Mouse (Mus musculus): ENCODE measurements at regions not wholly inside any gene's neighbourhood (a gene's known extent, or its start where the extent isn't known, plus 50 kb on each side); places are given as distances from the start of the nearest gene placed in this dataset.
"Not testable (repeated sequence)": the region's sequence is repeated elsewhere in the genome, so short reads cannot be mapped to it uniquely, and the experiment has no call there.

DNA sequence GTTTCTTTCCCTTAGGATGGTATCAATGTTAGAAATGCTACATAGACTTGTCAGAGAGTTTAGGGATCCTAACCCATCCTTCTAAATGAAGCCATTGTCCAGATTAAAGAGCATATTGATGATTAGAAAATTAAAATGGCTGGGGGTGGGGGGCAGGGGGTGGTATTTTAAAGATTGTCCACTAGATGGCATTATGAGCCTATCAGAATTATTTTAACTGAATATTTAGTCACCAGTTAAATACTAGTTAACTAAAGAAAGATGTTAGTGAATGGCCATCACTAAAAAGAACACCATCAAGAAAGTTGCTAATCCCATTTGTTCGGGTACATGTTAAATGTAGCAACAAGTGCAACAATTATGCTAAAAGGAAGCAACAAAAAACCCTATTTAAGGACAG is 1909.6 kb upstream of the 5930422O12Rik start:
- no peak for DNase-seq (ENCODE audit: low spot score in 2 of 2)

DNA sequence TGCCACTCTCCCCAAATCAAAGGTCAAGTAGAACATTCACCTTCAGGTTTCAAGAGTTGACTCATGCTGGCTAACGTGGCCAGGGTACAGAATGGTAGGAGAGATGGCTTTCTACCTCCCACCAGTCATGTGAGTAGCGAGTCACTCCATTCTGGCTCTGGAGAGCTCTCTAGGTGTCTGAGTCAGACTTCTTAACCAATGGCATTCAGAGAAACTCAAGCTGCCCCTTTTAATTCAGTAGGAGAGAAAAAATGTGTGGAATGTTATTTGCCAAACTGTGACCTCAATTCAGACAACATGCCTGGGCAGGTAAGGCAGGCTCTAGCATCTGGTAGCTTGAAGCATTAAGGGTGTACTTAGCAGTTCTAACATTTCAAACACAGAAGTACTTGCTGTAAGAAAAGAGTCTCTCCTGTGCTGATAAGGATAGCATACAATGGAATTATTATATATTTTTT is 1907.5 kb upstream of the 5930422O12Rik start:
- DNase-seq (ENCODE audit: low spot score in 2 of 2): no peak

DNA sequence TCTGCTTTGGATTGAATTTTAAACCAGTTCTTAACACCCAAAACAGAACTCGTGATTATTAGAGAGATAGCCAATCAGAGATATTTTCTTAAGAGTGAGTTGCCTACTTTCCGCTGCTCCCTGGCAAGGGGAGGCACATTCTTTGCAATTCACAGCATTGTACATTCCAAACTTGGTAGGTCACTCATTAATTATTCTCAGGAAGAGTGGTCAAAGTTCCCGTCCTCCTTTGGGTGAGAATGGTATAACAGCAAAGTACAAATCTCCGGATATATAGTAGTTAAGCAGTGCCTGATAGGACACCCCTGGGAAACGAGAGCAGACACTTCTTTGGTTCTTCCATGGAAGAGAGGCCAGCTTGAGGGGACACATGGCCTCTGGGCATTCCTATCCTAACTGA is 1903.4 kb upstream of the 5930422O12Rik start:
- DNase-seq (ENCODE audit: low spot score in 2 of 2): no peak

DNA sequence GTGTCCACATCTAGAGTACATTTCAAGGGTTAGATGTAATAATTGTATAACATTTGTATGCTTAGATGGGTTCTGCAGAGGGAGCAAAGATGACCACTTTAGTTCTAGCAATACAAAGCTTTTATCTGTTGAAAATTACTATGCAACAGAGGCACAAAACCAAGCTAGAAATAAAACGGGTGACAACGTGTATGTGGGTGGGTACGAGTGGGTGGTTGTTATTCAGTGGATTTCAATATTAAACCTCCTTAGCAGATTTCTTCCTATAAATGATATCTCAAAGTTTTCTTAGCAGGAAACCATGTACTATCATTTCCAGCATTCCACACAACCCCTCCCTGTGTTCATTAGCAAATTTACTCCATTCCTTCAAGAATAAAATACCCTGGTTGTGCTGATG is 1889.3 kb upstream of the 5930422O12Rik start:
- peak in 1 of 2 experiments; percentile 10 for DNase-seq (ENCODE audit: low spot score in 2 of 2)

DNA sequence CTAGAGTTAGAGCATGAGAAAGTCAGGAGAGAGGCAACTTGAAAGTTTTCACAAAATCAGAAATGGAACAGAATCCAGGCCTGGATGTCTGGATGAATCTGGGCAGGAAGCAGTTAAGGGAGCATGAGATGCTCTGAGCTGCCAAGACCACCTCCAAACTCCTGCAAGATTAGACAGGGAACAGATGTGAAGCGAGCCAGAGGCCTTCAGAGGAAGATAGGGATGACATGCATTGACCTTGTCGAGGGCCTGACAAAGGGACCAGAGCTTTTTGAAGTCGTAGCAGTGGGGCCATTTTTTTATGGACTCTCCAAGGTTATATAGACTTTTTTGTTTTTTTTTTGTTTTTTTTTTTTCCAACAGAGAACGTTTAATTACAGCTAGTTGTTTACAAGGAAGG is 1886.9 kb upstream of the 5930422O12Rik start:
- DNase-seq (ENCODE audit: low spot score in 2 of 2): no peak

DNA sequence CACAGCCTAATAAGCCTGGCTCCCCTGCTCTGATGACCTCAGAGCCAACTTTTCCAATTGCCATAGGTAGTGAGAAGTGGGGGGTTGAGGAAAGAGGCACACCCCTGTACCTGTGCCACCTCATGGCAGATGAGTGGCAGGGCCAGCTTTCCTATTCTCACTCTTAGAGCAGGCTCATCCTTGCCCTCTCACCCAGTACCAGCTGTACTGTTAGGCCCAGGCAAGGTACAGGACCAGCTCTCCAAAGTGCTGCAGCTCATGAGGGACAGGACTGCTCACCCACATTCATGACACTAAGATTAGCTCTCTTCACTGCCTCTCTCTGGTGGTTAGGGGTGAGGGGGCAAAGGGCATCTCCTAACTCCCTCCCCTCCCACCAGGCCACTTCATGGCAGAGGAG is 1854.4 kb upstream of the 5930422O12Rik start:
- no peak for DNase-seq (ENCODE audit: low spot score in 2 of 2)

DNA sequence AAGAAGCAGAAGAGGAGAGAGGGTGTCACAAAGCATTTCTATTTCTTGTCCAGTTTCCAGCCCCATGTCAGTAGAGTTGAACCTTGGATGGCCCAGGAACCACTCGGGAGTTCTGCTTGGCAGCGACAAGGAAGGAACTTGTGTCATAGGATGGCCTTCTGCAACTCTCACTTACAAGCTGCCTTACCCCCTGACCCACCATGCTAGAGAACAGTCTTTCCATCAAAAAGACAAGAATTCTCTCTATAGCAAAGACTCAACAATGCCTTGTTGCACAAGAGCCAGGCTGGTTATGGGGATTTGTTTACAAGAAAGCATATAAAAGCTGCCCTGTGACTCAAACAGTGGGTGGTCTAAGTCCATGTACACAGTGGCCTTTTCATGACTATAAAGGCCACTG is 1852.4 kb upstream of the 5930422O12Rik start:
- no peak for DNase-seq (ENCODE audit: low spot score in 2 of 2)

DNA sequence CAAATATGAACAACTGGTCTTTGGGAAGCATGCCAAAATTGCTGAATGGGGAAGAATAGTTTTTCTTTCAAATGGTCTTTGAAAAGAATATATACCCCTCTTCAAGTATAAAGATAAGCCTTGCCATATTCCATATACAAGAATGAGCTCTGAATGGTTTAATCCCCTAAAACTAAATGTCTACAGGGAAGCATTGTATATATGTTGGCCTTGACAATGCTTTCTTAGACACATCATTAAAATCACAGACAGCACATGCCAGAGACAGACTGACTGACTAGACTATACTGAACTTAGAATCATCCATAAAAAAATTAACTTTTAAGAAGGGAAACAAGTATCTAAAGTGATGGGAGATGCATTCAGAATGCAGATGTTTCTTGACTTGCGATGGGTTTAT is 1843.8 kb upstream of the 5930422O12Rik start:
- DNase-seq (ENCODE audit: low spot score in 2 of 2): no peak

DNA sequence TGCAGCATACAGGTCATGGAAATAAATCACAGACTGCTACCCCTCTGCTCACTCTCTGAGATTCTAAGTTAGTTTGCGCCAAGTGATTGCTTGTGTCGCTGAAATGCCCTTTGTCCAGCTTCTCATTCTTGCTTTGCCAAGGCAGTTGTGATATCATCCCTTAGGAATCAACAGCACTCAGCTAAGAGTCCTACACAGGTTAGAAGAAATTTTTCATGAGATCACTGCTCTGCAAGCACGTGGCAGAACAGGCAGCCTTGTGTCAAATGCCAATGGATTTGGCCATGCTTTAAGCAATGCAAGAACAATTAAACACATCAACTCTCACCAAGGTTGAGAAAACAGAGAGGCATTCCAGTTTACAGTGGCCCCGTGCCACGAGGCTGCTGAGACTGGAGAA is 1829.0 kb upstream of the 5930422O12Rik start:
- no peak for DNase-seq (ENCODE audit: low spot score in 2 of 2)

DNA sequence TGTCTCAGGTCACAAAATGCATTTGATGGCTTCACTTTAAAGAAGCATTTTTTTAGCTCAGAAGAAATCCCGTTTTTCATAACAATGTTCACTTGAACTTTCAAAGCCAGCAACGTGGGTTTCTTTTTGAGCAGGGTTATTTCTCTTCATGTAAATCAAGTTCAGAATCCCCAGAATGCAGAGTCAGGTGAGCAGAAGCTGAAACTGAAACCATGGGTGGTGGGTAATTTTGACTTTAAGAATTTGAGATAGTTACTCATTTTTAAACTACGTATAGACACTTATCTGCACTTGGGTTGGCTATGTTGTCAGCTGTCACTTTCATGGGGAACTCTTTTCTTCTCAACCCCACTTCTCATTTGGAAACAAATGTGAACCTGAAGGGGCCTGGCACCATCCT is 1827.5 kb upstream of the 5930422O12Rik start:
- no peak for DNase-seq (ENCODE audit: low spot score in 2 of 2)

DNA sequence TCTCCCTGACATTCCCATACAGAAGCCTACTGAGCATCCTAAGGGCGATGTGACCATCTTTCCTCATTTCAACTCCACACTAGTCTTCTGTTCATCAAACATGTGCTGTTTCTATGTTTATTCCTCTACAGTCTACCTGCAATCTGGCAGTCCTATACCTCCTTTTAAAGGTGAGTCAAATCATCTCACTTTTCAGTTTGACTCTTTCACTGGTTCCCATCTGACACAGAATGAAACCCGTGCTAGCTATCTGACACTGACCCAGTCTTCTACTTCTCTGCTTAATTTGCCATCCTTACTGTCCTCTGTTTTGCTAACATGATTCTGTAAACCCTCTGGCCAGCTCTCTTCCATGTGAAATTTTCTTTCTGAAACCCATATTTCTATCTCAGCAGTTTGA is 1812.0 kb upstream of the 5930422O12Rik start:
- DNase-seq (ENCODE audit: low spot score in 2 of 2): no peak

DNA sequence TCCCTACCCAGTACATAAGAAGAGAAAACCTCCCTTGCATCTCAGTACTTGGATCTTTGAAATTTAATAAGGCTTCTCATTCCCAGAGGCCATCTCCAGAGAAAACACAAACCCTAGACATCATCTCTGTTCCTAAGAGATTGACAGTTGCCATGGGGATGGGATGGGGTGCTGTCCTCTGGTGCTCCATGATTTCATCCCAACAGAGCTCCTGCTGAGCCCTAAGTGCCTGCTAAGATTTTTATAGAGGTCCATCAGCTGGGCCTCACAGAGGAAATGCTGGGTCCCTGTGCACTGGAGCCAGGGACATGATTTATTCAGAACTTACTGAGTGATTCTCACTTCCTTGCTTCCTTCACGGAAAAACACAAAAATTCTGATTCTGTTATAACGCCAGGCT is 1800.8 kb upstream of the 5930422O12Rik start:
- DNase-seq (ENCODE audit: low spot score in 2 of 2): no peak

DNA sequence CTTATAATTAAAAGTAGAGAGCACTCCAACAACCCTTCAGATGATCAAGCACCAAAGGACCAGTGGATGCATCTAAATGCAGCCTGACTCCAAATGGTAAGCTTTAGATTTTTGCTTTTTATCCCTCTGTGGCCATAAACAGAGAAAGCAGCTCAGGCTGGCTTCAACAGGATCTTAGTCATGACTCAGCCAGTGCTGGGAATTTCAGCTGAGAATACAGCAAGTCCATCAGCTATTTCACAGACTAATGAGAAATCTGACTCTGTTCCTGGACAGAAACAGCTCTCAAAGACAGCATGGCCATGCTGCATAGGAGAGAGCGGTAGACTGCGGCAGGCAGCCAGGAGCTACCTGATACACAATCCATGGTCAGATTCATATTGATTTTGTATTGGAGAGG is 1800.4 kb upstream of the 5930422O12Rik start:
- DNase-seq (ENCODE audit: low spot score in 2 of 2): peak; percentile 3 to 4

DNA sequence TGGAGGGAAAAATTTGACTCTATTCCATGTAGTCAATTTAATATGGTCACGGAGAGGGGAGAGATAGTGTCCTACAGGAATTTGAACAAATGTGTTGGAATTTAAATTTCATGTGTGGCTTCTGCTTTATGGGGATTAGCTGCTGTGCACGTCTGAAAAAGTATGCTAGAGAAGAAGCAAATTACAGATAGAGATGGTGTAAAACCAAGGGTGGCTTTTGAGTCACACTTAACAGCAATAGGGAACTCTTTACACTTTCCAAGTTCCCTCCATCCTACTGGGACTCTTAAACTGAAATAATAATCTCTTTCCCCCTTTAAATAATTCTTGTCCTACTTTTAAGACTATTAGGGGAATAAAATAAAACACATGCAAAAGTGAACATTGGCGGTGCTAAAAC is 1790.1 kb upstream of the 5930422O12Rik start:
- no peak for DNase-seq (ENCODE audit: low spot score in 2 of 2)

DNA sequence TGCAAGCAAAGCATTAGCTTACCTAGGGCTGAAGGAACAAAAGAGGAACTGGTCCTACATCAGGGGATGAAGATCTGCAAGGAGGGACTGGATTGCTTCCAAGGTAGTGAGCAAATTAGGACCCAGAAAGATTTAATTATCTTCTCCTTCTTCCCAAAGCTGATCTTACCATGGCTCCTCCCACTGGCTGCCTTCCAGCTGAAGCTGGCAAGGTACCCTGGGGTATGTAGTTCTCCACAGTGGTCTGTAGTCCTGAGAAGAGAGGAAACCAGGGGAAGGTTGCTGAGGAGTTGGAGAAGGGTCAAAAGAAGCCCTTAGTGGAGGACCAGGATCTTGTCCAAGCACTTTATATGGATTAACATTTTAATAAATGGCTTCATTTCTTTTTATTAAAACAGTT is 1764.8 kb upstream of the 5930422O12Rik start:
- DNase-seq (ENCODE audit: low spot score in 2 of 2): no peak

DNA sequence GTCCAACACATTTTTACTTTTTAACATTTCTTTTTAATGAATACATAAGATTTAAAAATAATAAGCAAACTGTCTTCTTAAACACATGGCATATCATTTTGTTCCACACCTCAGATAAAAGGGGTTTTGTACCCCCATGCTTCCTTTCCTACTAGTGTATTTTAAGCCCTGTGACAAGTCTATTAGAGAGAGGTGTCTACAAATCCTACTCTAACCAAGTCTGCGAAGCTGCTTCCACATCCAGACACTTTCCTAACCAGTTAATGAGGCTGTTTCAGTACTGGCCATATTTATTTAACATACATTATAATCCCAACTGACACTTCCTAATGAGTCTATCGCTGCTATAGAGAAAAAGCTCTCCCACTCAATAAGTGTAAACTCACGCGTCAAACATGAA is 1763.0 kb upstream of the 5930422O12Rik start:
- no peak for DNase-seq (ENCODE audit: low spot score in 2 of 2)

DNA sequence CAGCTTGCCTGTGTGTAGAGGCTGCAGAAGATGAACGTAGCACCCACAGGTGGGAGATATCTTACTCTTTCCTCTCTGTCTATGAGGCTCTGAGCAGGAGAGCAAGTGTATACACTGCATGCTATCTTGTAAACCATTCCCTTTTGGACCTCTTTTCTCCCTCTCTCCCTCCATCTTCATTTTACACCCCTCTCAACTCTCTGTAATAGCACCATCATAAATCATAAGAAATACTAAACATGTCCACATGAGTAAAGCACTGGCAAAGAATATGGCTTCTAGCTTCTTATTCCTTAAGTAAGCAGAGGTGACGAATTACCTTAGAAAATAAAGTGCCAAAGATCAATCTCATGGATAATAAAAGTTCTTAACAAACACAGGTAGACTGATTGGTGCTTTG is 1724.3 kb upstream of the 5930422O12Rik start:
- DNase-seq (ENCODE audit: low spot score in 2 of 2): no peak

DNA sequence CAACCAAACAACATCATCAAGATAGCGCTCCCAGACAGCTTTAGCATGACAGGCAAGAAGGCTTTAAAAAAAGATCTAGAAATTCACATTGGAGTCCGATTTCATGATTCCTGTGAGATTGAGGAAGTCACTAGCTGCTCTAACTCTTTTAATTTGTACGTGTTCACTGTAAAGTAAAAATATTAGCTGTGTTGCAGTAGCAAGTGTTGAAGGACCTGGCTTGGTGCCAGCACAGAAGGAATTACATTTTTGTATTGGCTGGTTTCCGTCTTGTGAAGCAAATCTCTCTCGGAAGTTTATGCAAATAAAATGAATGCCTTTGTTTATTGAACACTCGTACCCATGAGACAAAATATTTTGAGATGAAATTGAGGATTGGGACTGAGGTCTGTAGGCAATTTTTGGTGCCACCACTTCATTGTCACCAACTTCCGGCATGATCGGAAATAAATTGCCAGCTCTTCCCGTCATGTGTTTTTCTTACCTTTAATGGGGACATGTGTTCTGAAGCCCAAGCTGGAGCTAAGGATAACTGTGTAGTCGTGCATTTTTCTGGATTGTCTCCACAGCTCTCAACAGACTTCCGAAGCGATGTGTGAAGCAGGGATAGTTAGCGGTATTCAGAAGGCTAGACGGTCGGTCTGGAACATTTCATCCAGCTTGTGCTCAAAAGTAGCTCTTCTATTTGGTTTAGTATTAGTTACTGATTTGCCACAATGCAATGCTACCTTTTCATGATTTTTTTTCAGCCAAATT is 1715.0 kb upstream of the 5930422O12Rik start:
- peak; percentile 3 to 36 for DNase-seq (ENCODE audit: low spot score in 2 of 2)

DNA sequence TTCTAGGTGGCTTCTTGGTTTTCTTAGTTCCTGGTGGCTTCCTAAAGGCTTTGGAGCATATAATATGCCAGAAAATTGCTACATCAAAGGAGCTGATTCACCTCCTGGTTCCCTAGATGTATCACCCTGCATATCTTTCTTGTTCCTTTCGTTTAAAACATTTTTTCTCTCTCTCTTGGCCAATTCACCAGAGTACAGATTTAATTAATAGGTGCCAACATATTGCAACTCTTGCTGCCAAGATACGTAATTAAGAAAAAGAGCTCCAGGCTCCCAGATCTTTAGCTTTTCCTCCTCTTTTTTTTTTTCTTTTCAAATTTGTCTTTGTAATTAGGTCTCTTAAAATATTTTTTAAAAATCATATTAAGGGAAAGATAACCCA is 1714.4 kb upstream of the 5930422O12Rik start:
- DNase-seq (ENCODE audit: low spot score in 2 of 2): no peak

DNA sequence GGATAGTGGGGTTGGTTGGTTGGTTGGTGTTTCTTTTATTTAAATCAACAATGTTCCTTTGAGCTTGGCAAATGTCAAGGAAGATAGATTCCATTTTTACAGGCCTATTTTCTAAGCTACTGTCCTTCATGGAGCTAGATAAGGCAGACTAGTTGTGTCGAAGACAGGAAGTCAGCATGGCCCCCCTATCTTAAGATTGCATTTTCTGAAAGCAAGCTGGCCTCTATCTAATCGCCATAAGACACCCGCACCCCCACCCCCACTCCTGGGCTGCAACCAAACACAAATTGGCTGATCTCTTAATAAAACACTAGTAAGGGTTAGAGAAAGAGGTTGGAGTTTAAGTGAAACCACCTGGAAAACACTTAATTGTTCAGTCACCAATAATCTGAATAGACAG is 1708.5 kb upstream of the 5930422O12Rik start:
- DNase-seq (ENCODE audit: low spot score in 2 of 2): no peak

DNA sequence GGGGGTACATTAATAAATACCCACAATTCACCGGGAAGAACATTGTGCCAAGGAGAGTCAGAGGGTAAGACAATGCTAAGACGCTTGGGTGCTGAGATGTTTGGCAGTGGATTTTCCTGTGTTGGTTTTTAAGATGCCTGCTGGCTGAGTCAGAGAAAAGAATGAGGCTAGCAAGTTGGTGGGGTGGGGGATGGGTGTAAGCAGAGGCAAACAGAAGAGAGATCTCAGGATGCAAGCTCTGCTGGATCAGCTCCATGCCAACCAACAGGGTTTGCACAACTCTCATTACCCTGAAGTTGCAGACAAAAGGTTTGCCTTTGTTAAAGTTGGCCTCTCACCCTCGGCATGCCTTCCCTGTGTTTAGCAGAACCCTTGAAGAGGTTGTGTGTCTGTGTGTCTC is 1707.9 kb upstream of the 5930422O12Rik start:
- DNase-seq (ENCODE audit: low spot score in 2 of 2): no peak

DNA sequence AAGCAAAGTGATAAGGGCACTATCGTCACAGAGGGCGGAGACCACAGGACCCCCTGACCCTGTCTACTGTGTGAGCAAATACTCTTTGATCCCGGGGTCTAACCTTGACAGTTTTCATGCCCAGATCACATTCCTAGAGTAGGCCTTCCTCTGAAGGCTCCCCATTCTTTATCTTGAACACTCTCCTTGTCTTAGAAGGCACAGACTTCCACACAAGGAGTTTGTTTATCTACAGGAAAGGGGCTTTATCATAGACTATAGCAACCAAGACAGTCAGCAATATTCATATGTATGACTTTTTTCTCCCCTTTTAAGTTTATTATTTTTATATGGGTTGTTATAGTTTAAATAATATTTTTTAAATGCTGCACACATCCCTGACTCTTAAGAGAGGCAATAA is 1703.1 kb upstream of the 5930422O12Rik start:
- DNase-seq (ENCODE audit: low spot score in 2 of 2): no peak

DNA sequence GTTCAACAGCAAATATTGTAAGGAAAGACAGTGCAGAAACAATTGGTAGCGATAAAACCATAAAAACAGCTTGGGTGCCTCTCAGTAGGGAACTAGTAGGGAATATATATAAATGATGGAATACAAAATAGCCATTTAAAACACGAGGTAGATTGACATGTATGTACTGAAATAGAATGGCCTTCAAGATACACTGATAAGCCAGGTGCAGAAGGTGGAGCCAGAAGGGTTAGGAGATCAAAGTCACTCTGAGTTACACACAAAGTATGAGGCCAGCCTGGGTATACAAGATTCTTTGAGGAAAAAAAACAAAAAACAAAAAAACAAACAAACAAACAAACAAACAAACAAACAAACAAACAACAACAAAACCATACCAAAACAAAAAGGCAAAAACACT is 1692.9 kb upstream of the 5930422O12Rik start:
- no peak for DNase-seq (ENCODE audit: low spot score in 2 of 2)

DNA sequence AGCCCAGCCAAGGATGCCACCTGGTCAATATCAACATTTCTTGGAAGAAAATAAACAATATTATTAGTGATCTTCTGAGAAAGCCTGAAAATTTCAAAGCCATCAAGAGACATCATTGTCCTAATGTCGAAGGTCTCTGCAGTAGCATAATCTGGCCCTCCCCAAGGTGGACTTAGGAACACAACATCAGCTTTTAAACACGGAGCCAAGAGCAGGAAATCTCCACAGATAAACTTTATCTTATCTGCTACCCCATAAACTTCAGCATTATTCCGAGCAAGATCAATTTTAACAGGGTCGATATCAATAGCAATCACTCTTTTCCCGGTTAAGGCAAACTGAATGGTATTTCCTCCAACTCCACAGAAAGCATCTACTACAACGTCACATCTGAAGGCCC is 1691.2 kb upstream of the 5930422O12Rik start:
- not testable (repeated sequence) for DNase-seq (ENCODE audit: low spot score in 2 of 2)

Data from layer of hippocampus, adult 8-10 months (tissue).